Mouse (Mus musculus) Patski (cell line): ENCODE results near the gene Tmub2. TPM values are rescaled to one million over a fixed set of nuclear protein-coding genes. Genes with fewer than 3 reads are reported as not detected.

ENCODE experiments used
- ATAC-seq: fragments of 100-300 bp; one replicate; pipeline ENCODE4 v1.8.0; 2021
- CTCF ChIA-PET: fragments of 350-600 bp; sonication (Branson Sonifier 250); formaldehyde crosslinking; loops from one replicate; lab custom pipeline; 2022; ENCODE audit warnings: inconsistent platforms; lab: Charles Lee
- POLR2A ChIA-PET: fragments of 350-600 bp; sonication (Branson Sonifier 250); formaldehyde crosslinking; loops from one replicate; lab custom pipeline; 2022; ENCODE audit warnings: antibody characterized with exemption, inconsistent platforms; lab: Charles Lee
- DNase-seq: peaks from one replicate; pipeline ENCODE4 v3.0.0-alpha.2; 2011; ENCODE audit warnings: low read depth, low spot score
- H3K27me3 ChIP-seq: fragments of 371-371 bp; one replicate; pipeline ENCODE4 v1.5.1; 2021
- CTCF ChIP-seq: fragments of 100-300 bp; IDR thresholded peaks from one replicate; pipeline ENCODE4 v1.5.1; 2021
- in situ Hi-C: fragments of 300-500 bp; cut with MboI; formaldehyde crosslinking; loops from 3 replicates; pipeline ENCODE4 v1.11.1; 2018; ENCODE audit warnings: low pct_unique_long_range_greater_than_20kb, mixed read lengths
- polyA plus RNA-seq: library from polyadenylated mRNA; unstranded; gene quantifications from one replicate; pipeline ENCODE4 v1.2.3, GENCODE M21; 2021

The Tmub2 gene
- polyA plus RNA-seq, 1 experiment from 2014 or later = 60.5 TPM

- in situ Hi-C loops = no loop called here
- ChIA-PET CTCF (no interaction called here), POLR2A (no interaction called here)
- no peak for ATAC-seq
- no peak for TF ChIP-seq CTCF
- no peaks in the 10 kb centered on the region for H3K27me3 ChIP-seq
- DNase-seq = no peak
These were observed 27.2 kb downstream of the Tmub2 start for GRCm38 (mm10) chr11:102311966-102312365.

GRCm38 (mm10) chr11:102312586-102312985 is 27.9 kb downstream of the Tmub2 start:
- in situ Hi-C loops = no loop called here
- POLR2A ChIA-PET = interaction anchor here (1.1 kb wide), 1 partner anchor 97 kb away, joined by 3 read pairs; no protein-coding TSS in a partner anchor
- ATAC-seq = no peak
- no peak for TF ChIP-seq CTCF
- DNase-seq = no peak
- CTCF ChIA-PET = interaction anchor here (1.0 to 1.4 kb wide), 2 partner anchors 11 to 99 kb away, joined by 3 read pairs; no protein-coding TSS in a partner anchor
- H3K27me3 ChIP-seq = no peaks in the 10 kb centered on the region

GRCm38 (mm10) chr11:102314321-102314720 is 29.6 kb downstream of the Tmub2 start:
- POLR2A ChIA-PET = interaction anchor here (0.6 to 0.7 kb wide), 2 partner anchors 95 to 960 kb away, joined by 3 read pairs; no protein-coding TSS in a partner anchor
- DNase-seq (no peak), ATAC-seq (no peak)
- no peaks in the 10 kb centered on the region for H3K27me3 ChIP-seq
- TF ChIP-seq CTCF = no peak
- in situ Hi-C loops = no loop called here
- CTCF ChIA-PET = interaction anchor here (1.5 to 2.7 kb wide), 2 partner anchors 98 to 116 kb away, joined by 5 to 11 read pairs; partner anchors contain the start of gene Grn

GRCm38 (mm10) chr11:102315690-102316571 is 31.2 kb downstream of the Tmub2 start:
- ChIA-PET CTCF (interaction anchor here (0.7 to 2.7 kb wide), 7 partner anchors 81 to 130 kb away, joined by 3 to 11 read pairs (median 3); partner anchors contain the start of gene Grn), POLR2A (interaction anchor here (0.6 to 7.6 kb wide), 4 partner anchors 40 to 445 kb away, joined by 3 to 110 read pairs (median 4); partner anchors contain the start of gene Slc25a39)
- DNase-seq (no peak), ATAC-seq (no peak)
- H3K27me3 ChIP-seq = no peaks in the 10 kb centered on the region
- no peak for TF ChIP-seq CTCF
- in situ Hi-C loops = no loop called here

- ChIA-PET CTCF (interaction anchor here (1.2 to 2.7 kb wide), 3 partner anchors 95 to 129 kb away, joined by 3 to 11 read pairs (median 4); no protein-coding TSS in a partner anchor), POLR2A (interaction anchor here (0.6 to 7.6 kb wide), 8 partner anchors 8 to 444 kb away, joined by 3 to 110 read pairs (median 4); partner anchors contain the start of genes Grn and Slc25a39)
- DNase-seq (no peak), ATAC-seq (no peak)
- in situ Hi-C loops = no loop called here
- TF ChIP-seq CTCF = no peak
- no peaks in the 10 kb centered on the region for H3K27me3 ChIP-seq
These were observed 32.0 kb downstream of the Tmub2 start for GRCm38 (mm10) chr11:102316572-102317297.

- in situ Hi-C loops = no loop called here
- peak; percentile 34 for ATAC-seq
- TF ChIP-seq CTCF = no peak
- no peak for DNase-seq
- ChIA-PET CTCF (no interaction called here), POLR2A (interaction anchor here (1.0 to 7.6 kb wide), 5 partner anchors 9 to 113 kb away, joined by 3 to 110 read pairs (median 23); partner anchors contain the start of genes Grn and Slc25a39)
- no peaks in the 10 kb centered on the region for H3K27me3 ChIP-seq
These were observed 32.7 kb downstream of the Tmub2 start for GRCm38 (mm10) chr11:102317298-102317900.

- ATAC-seq (peak; percentile 31), DNase-seq (no peak)
- in situ Hi-C loops = no loop called here
- H3K27me3 ChIP-seq = no peaks in the 10 kb centered on the region
- ChIA-PET CTCF (interaction anchor here (0.6 kb wide), 1 partner anchor 9 kb away, joined by 3 read pairs; no protein-coding TSS in a partner anchor), POLR2A (interaction anchor here (1.0 to 7.6 kb wide), 7 partner anchors 9 to 112 kb away, joined by 3 to 110 read pairs (median 9); partner anchors contain the start of genes Grn and Slc25a39)
- TF ChIP-seq CTCF = no peak
These were observed 33.3 kb downstream of the Tmub2 start for GRCm38 (mm10) chr11:102317901-102318575.

GRCm38 (mm10) chr11:102318576-102319409 is 34.1 kb downstream of the Tmub2 start:
- H3K27me3 ChIP-seq = no peaks in the 10 kb centered on the region
- ChIA-PET CTCF (interaction anchor here (0.6 to 1.6 kb wide), 4 partner anchors 10 to 112 kb away, joined by 3 read pairs; partner anchors contain the start of gene Grn), POLR2A (interaction anchor here (0.6 to 7.6 kb wide), 15 partner anchors 10 to 308 kb away, joined by 3 to 110 read pairs (median 4); partner anchors contain the start of genes Grn, Rundc3a and Slc25a39)
- in situ Hi-C loops = no loop called here
- DNase-seq (no peak), ATAC-seq (no peak)
- TF ChIP-seq CTCF = no peak
